Mouse (Mus musculus): Measurements from ENCODE around the gene Pramef20. TPM values are rescaled to one million over a fixed set of nuclear protein-coding genes. Genes with fewer than 3 reads are reported as not detected.
"Not testable (repeated sequence)": the region's sequence is repeated elsewhere in the genome, so short reads cannot be mapped to it uniquely, and the experiment has no call there.

The Pramef20 gene
- not detected in 2 replicates for polyA plus RNA-seq (2015; fragmentation: Nextera tagmentation; extraction: Ambion mirVana)

DNA sequence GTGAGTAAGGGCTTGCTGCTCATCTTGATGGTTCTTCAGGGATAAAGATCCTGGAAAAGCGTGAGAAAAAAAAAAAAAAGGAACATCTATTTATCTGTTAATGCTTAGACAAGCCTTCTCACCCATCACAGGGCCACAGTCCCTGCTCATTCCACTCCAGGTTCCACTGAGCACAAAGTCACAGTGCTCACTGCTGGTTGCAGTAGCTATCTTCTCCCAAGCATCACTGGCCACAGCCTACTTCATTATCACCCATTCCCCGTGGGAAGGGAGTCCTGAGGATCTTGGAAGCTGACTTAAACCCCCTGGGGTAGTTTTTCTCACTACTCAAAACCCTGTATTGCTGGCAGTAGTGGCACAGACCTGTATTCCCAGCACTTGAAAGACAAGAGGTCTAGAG, at the start of gene Pramef20:
Gene Pramef20 (minus strand): TSS at position 23 of the 400 bp plus-strand sequence.
- H3K27ac ChIP-seq: no peak within 1 kb of the TSS
- no peak within 1 kb of the TSS for H3K4me2 ChIP-seq
- no peak within 1 kb of the TSS for H3K4me3 ChIP-seq
- no peak for ATAC-seq (replicated peaks)
- no peaks in the 10 kb centered on the region for H3K27me3 ChIP-seq (replicated peaks)
- 62% methylated on average over 2 of the region's 2 CpGs for WGBS
- no peak within 1 kb of the TSS for H3K9ac ChIP-seq
- peaks cover 18% of the 10 kb centered on the region; the same call in 1 of the 2 replicates for H3K9me3 ChIP-seq
- H3K4me1 ChIP-seq: no peaks in the 10 kb centered on the region
- no peaks in the 10 kb centered on the region for H3K36me3 ChIP-seq (replicated peaks)

GRCm38 (mm10) chr4:144424590-144424989, 46.9 kb upstream of the Pramef20 start:
- Histone ChIP-seq H3K9ac (no peak overlapping the region), H3K4me3 (no peak overlapping the region), H3K27me3 (replicated peaks) (no peaks in the 10 kb centered on the region), H3K4me2 (no peak overlapping the region), H3K4me1 (no peaks in the 10 kb centered on the region), H3K9me3 (no peaks in the 10 kb centered on the region; the same call in 1 of the 2 replicates), H3K27ac (no peak overlapping the region), H3K36me3 (replicated peaks) (no peaks in the 10 kb centered on the region)
- no peak for ATAC-seq (replicated peaks)
- 83% methylated on average over 5 of the region's 5 CpGs for WGBS

GRCm38 (mm10) chr4:144420644-144421043, 42.9 kb upstream of the Pramef20 start:
- peaks cover 9% of the 10 kb centered on the region for H3K9me3 ChIP-seq
- no peaks in the 10 kb centered on the region for H3K27me3 ChIP-seq (replicated peaks)
- no peak for ATAC-seq (replicated peaks)
- H3K4me2 ChIP-seq: no peak overlapping the region
- H3K4me3 ChIP-seq: no peak overlapping the region
- H3K9ac ChIP-seq: no peak overlapping the region
- H3K4me1 ChIP-seq: no peaks in the 10 kb centered on the region
- H3K27ac ChIP-seq: no peak overlapping the region
- H3K36me3 ChIP-seq (replicated peaks): no peaks in the 10 kb centered on the region

GRCm38 (mm10) chr4:144408290-144408689, 30.6 kb upstream of the Pramef20 start, which contains the start of gene Pramef12:
TSS of gene Pramef12 (minus strand) at chr4:144408464.
- 84% methylated on average over 9 of the region's 9 CpGs for WGBS
- no peaks in the 10 kb centered on the region for H3K4me1 ChIP-seq

DNA sequence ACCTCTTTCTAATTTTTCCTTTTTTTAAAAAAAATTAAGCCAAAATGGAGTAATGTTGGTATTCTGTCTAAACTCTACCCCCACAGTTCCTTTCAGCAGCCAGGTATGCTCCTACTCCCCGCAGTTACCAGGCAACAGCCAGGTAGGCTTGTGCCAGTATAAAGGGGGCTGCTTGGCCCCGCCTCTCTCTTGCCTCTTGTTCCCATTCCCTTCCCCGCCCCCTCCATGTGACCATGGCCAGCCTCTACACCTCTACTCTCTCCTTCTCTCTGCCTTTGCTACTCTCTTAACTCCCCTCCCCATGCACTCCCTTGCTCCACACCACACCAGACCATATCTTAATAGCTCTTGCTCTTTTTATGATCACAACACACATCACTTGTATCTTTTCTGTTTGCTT, 28.5 kb upstream of the Pramef20 start:
- no peak for ATAC-seq (replicated peaks)
- H3K27ac ChIP-seq: no peak overlapping the region
- 63% methylated on average over 3 of the region's 3 CpGs for WGBS
- H3K36me3 ChIP-seq (replicated peaks): no peaks in the 10 kb centered on the region
- H3K9ac ChIP-seq: no peak overlapping the region
- H3K4me3 ChIP-seq: no peak overlapping the region
- H3K9me3 ChIP-seq: peaks cover 8% of the 10 kb centered on the region; the same call in 1 of the 2 replicates
- H3K27me3 ChIP-seq (replicated peaks): no peaks in the 10 kb centered on the region
- no peak overlapping the region for H3K4me2 ChIP-seq
- H3K4me1 ChIP-seq: no peaks in the 10 kb centered on the region

More at GRCm38 (mm10) chr4:144408290-144408689, 30.6 kb upstream of the Pramef20 start, which contains the start of gene Pramef12:
- Histone ChIP-seq H3K4me2 (no peak within 1 kb of the TSS), H3K27ac (no peak within 1 kb of the TSS), H3K36me3 (replicated peaks) (no peaks in the 10 kb centered on the region), H3K27me3 (replicated peaks) (no peaks in the 10 kb centered on the region), H3K4me3 (no peak within 1 kb of the TSS), H3K9me3 (peaks cover 12% of the 10 kb centered on the region), H3K9ac (no peak within 1 kb of the TSS)
- no peak for ATAC-seq (replicated peaks)

DNA sequence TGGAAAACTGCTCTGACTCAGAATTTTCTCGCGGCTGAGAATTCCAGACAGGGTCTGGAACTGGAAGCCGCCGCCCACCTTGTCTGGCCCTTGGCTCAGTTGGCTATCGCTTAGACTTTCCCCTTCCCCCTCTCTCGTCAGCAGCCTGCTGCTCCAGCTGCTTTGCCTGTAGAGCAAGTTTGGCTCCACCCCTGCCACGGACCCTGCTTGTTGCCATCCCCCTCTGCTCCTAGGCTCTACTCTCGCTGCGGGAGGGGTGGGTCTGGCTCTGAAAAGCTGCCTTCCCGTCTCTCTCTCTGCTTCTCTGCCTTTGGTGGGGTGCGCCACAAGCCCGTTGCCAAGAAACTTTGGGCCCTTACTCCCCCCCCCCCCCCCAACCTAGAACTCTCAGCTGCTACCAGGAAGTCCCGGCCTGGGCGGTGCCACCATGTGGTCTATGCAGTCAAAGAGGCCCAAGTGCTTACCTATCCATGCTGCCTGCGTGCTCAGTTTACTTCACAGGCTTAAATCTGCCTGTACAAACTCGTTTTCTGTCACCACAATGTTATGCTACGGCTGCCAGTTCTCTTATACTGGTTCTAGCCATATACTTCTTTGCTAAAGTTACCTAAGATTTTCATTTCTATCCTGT, 26.8 kb upstream of the Pramef20 start:
- 6% methylated on average over 17 of the region's 17 CpGs for WGBS
- H3K4me1 ChIP-seq: no peaks in the 10 kb centered on the region
- no peak for ATAC-seq (replicated peaks)
- H3K36me3 ChIP-seq (replicated peaks): no peaks in the 10 kb centered on the region
- H3K4me2 ChIP-seq: peak overlapping the region; percentile 22; the same call in 1 of the 2 replicates
- no peak overlapping the region for H3K27ac ChIP-seq
- H3K9me3 ChIP-seq: peaks cover 10% of the 10 kb centered on the region; the same call in 1 of the 2 replicates
- no peak overlapping the region for H3K4me3 ChIP-seq
- H3K27me3 ChIP-seq (replicated peaks): no peaks in the 10 kb centered on the region
- no peak overlapping the region for H3K9ac ChIP-seq

- H3K9ac ChIP-seq: no peak overlapping the region
- H3K4me3 ChIP-seq: no peak overlapping the region
- ATAC-seq (replicated peaks): no peak
- 85% methylated on average over 4 of the region's 4 CpGs for WGBS
- no peak overlapping the region for H3K27ac ChIP-seq
- no peaks in the 10 kb centered on the region for H3K4me1 ChIP-seq
- peaks cover 7% of the 10 kb centered on the region; the same call in 1 of the 2 replicates for H3K9me3 ChIP-seq
- H3K27me3 ChIP-seq (replicated peaks): no peaks in the 10 kb centered on the region
- no peak overlapping the region for H3K4me2 ChIP-seq
- no peaks in the 10 kb centered on the region for H3K36me3 ChIP-seq (replicated peaks)
Observed at GRCm38 (mm10) chr4:144402712-144403111, 25.0 kb upstream of the Pramef20 start.

DNA sequence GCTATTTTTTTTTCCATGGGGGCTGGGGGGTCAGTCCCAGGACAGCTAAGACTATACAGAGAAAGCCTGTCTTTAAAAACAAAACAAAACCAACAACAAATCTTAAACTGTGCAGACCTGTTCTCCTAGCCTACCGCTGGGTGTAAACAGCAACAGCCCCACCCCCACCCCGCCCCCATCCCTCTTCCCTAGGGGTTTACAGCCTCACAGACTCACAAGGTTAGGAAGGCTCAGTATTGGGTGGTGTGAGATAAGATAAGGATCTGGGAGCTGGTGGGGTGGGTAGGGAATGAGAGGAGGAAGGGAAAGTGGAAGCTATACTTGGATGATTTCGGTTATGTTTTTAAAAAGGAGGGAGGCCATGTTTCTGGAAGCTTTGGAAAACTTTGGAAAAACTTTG, 18.6 kb upstream of the Pramef20 start:
- Histone ChIP-seq H3K4me1 (no peaks in the 10 kb centered on the region), H3K36me3 (replicated peaks) (no peaks in the 10 kb centered on the region), H3K4me2 (no peak overlapping the region), H3K27ac (no peak overlapping the region), H3K4me3 (no peak overlapping the region), H3K27me3 (replicated peaks) (no peaks in the 10 kb centered on the region), H3K9ac (no peak overlapping the region), H3K9me3 (peaks cover 20% of the 10 kb centered on the region)
- WGBS: 34% methylated on average over 3 of the region's 3 CpGs
- ATAC-seq (replicated peaks): no peak

- not testable (repeated sequence) for H3K36me3 ChIP-seq (replicated peaks); ATAC-seq (replicated peaks); H3K9ac ChIP-seq; H3K4me3 ChIP-seq; H3K4me2 ChIP-seq; H3K4me1 ChIP-seq; H3K27me3 ChIP-seq (replicated peaks); H3K27ac ChIP-seq
- peaks cover 15% of the 10 kb centered on the region for H3K9me3 ChIP-seq
- 79% methylated on average over 3 of the region's 3 CpGs for WGBS
Observed at GRCm38 (mm10) chr4:144357642-144358041, 20.1 kb downstream of the Pramef20 start, which contains the start of gene Gm13119. TSS of gene Gm13119 (plus strand) at chr4:144357942.

DNA sequence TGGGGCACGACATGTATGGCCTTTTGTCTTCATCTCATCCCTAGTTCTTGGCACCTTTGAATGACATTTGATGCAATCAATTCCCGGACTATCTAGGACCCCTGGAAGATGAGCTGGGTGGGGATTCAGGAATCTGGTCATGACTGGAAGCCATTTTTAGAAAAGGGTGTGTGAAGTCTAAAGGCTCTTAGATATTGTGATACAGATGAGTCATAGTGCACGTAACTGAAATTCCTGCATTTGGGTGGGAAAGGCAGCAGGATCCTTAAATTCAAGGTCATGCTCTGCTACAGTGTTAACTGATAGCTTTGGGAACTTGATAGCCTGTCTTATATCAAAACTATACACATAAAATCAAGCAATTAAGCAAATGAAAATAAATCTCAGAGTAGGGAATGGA, 41.9 kb downstream of the Pramef20 start:
- not testable (repeated sequence) for H3K9ac ChIP-seq; H3K36me3 ChIP-seq (replicated peaks); H3K4me3 ChIP-seq; H3K27ac ChIP-seq; ATAC-seq (replicated peaks); H3K4me2 ChIP-seq; H3K9me3 ChIP-seq; H3K27me3 ChIP-seq (replicated peaks); H3K4me1 ChIP-seq
- 81% methylated on average over 3 of the region's 3 CpGs for WGBS

GRCm38 (mm10) chr4:144329949-144330348, 47.8 kb downstream of the Pramef20 start, which contains the start of gene Gm13128:
TSS of gene Gm13128 (plus strand) at chr4:144330249.
- not testable (repeated sequence) for H3K4me2 ChIP-seq; ATAC-seq (replicated peaks); H3K4me1 ChIP-seq; H3K36me3 ChIP-seq (replicated peaks); H3K4me3 ChIP-seq; H3K9me3 ChIP-seq; H3K27me3 ChIP-seq (replicated peaks); H3K27ac ChIP-seq; H3K9ac ChIP-seq
- 46% methylated on average over 4 of the region's 4 CpGs for WGBS
